Mouse (Mus musculus): ENCODE measurements around the gene Neurl4. TPM values are rescaled to one million over a fixed set of nuclear protein-coding genes. Genes with fewer than 3 reads are reported as not detected.

Neurl4 gene
- polyA plus RNA-seq (2012; rRNA removed; ENCODE audit: low replicate concordance): 20.1 and 23.0 TPM in 2 replicates

GRCm38 (mm10) chr11:69900471-69901405 is at the start of gene Neurl4, which contains the start of gene 2810408A11Rik:
TSS of gene Neurl4 (plus strand) at chr11:69901072.
TSS of gene 2810408A11Rik (minus strand) at chr11:69900987.

GRCm38 (mm10) chr11:69858113-69858998 is 42.5 kb upstream of the Neurl4 start, which contains the start of gene Tnk1:
TSS of gene Tnk1 (minus strand) at chr11:69858730.

GRCm38 (mm10) chr11:69877878-69878277 is 23.0 kb upstream of the Neurl4 start, which contains the start of gene Tmem95:
TSS of gene Tmem95 (minus strand) at chr11:69878018.

GRCm38 (mm10) chr11:69880853-69881603 is 19.8 kb upstream of the Neurl4 start, which contains the start of gene Kctd11:
TSS of gene Kctd11 (minus strand) at chr11:69881406.

GRCm38 (mm10) chr11:69895291-69895690 is 5.6 kb upstream of the Neurl4 start, which contains the start of gene Acap1:
TSS of gene Acap1 (minus strand) at chr11:69895539.

GRCm38 (mm10) chr11:69913554-69914371 is 12.9 kb downstream of the Neurl4 start, which contains the start of gene Gps2:
TSS of gene Gps2 (plus strand) at chr11:69913888.

GRCm38 (mm10) chr11:69921114-69922011 is 20.5 kb downstream of the Neurl4 start, which contains the start of gene Eif5a:
TSS of gene Eif5a (minus strand) at chr11:69921958.

GRCm38 (mm10) chr11:69935137-69935879 is 34.4 kb downstream of the Neurl4 start, which contains the start of gene Ybx2:
TSS of gene Ybx2 (plus strand) at chr11:69935796.

GRCm38 (mm10) chr11:69948066-69948762 is 47.3 kb downstream of the Neurl4 start, which contains the start of gene Slc2a4:
TSS of gene Slc2a4 (minus strand) at chr11:69948188.

Other genes with a start within 250 kb of the Neurl4 start
- gene Sox15, start 245.8 kb upstream of the Neurl4 start, polyA plus RNA-seq (2012; rRNA removed; ENCODE audit: low replicate concordance): 0.26 TPM in 1 of 2 replicates, not detected in the other
- gene Mpdu1, start 238.4 kb upstream of the Neurl4 start, polyA plus RNA-seq (2012; rRNA removed; ENCODE audit: low replicate concordance): 184 and 214 TPM in 2 replicates
- 20.5 and 25.2 TPM in 2 replicates for gene Cd68, start 234.9 kb upstream of the Neurl4 start, polyA plus RNA-seq (2012; rRNA removed; ENCODE audit: low replicate concordance)
- gene Eif4a1, start 228.6 kb upstream of the Neurl4 start, polyA plus RNA-seq (2012; rRNA removed; ENCODE audit: low replicate concordance): 71.8 and 97.2 TPM in 2 replicates
- gene Senp3, start 219.0 kb upstream of the Neurl4 start, polyA plus RNA-seq (2012; rRNA removed; ENCODE audit: low replicate concordance): 15.6 and 17.3 TPM in 2 replicates
- 11.1 and 13.6 TPM in 2 replicates for gene Tnfsf13, start 215.3 kb upstream of the Neurl4 start, polyA plus RNA-seq (2012; rRNA removed; ENCODE audit: low replicate concordance)
- gene Tnfsf12, start 205.2 kb upstream of the Neurl4 start, polyA plus RNA-seq (2012; rRNA removed; ENCODE audit: low replicate concordance): 17.8 and 19.2 TPM in 2 replicates
- gene Tnfsfm13, start 205.0 kb upstream of the Neurl4 start, polyA plus RNA-seq (2012; rRNA removed; ENCODE audit: low replicate concordance): 3.7 and 4.7 TPM in 2 replicates
- 22.0 and 29.9 TPM in 2 replicates for gene Polr2a, start 142.4 kb upstream of the Neurl4 start, polyA plus RNA-seq (2012; rRNA removed; ENCODE audit: low replicate concordance)
- 0.13 TPM in 1 of 2 replicates, not detected in the other for gene Slc35g3, start 139.1 kb upstream of the Neurl4 start, polyA plus RNA-seq (2012; rRNA removed; ENCODE audit: low replicate concordance)
- gene Zbtb4, start 135.2 kb upstream of the Neurl4 start, polyA plus RNA-seq (2012; rRNA removed; ENCODE audit: low replicate concordance): 7.0 and 19.2 TPM in 2 replicates
- gene Chrnb1, start 105.1 kb upstream of the Neurl4 start, polyA plus RNA-seq (2012; rRNA removed; ENCODE audit: low replicate concordance): 3.8 and 6.8 TPM in 2 replicates
- gene Fgf11, start 99.2 kb upstream of the Neurl4 start, polyA plus RNA-seq (2012; rRNA removed; ENCODE audit: low replicate concordance): 2.7 and 6.1 TPM in 2 replicates
- gene Tmem102, start 95.4 kb upstream of the Neurl4 start, polyA plus RNA-seq (2012; rRNA removed; ENCODE audit: low replicate concordance): 44.7 and 80.5 TPM in 2 replicates
- gene Gm39566, start 85.8 kb upstream of the Neurl4 start, polyA plus RNA-seq (2012; rRNA removed; ENCODE audit: low replicate concordance): not detected in 2 replicates
- gene Spem2, start 82.6 kb upstream of the Neurl4 start, polyA plus RNA-seq (2012; rRNA removed; ENCODE audit: low replicate concordance): not detected in 2 replicates
- gene Spem1, start 78.9 kb upstream of the Neurl4 start, polyA plus RNA-seq (2012; rRNA removed; ENCODE audit: low replicate concordance): 0.09 and 0.13 TPM in 2 replicates
- gene Nlgn2, start 63.3 kb upstream of the Neurl4 start, polyA plus RNA-seq (2012; rRNA removed; ENCODE audit: low replicate concordance): 6.9 and 15.5 TPM in 2 replicates
- 102 and 130 TPM in 2 replicates for gene Tmem256, start 62.6 kb upstream of the Neurl4 start, polyA plus RNA-seq (2012; rRNA removed; ENCODE audit: low replicate concordance)
- 39.3 and 58.9 TPM in 2 replicates for gene Plscr3, start 54.7 kb upstream of the Neurl4 start, polyA plus RNA-seq (2012; rRNA removed; ENCODE audit: low replicate concordance)
- gene Tnk1, start 42.3 kb upstream of the Neurl4 start, polyA plus RNA-seq (2012; rRNA removed; ENCODE audit: low replicate concordance): 34.8 and 47.5 TPM in 2 replicates
- gene Tmem95, start 23.1 kb upstream of the Neurl4 start, polyA plus RNA-seq (2012; rRNA removed; ENCODE audit: low replicate concordance): not detected in 2 replicates
- gene Kctd11, start 19.7 kb upstream of the Neurl4 start, polyA plus RNA-seq (2012; rRNA removed; ENCODE audit: low replicate concordance): 2.0 and 2.3 TPM in 2 replicates
- 7.4 and 13.8 TPM in 2 replicates for gene Acap1, start 5.5 kb upstream of the Neurl4 start, polyA plus RNA-seq (2012; rRNA removed; ENCODE audit: low replicate concordance)
- 2.1 and 3.0 TPM in 2 replicates for gene 2810408A11Rik, start 85 bp upstream of the Neurl4 start, polyA plus RNA-seq (2012; rRNA removed; ENCODE audit: low replicate concordance)
- gene Gps2, start 12.8 kb downstream of the Neurl4 start, polyA plus RNA-seq (2012; rRNA removed; ENCODE audit: low replicate concordance): 106 and 110 TPM in 2 replicates
- gene Eif5a, start 20.9 kb downstream of the Neurl4 start, polyA plus RNA-seq (2012; rRNA removed; ENCODE audit: low replicate concordance): 196 and 222 TPM in 2 replicates
- 10.8 and 28.6 TPM in 2 replicates for gene Ybx2, start 34.7 kb downstream of the Neurl4 start, polyA plus RNA-seq (2012; rRNA removed; ENCODE audit: low replicate concordance)
- gene Slc2a4, start 47.1 kb downstream of the Neurl4 start, polyA plus RNA-seq (2012; rRNA removed; ENCODE audit: low replicate concordance): 15.5 and 23.7 TPM in 2 replicates
- 294 and 1,474 TPM in 2 replicates for gene Cldn7, start 63.7 kb downstream of the Neurl4 start, polyA plus RNA-seq (2012; rRNA removed; ENCODE audit: low replicate concordance)
- gene Ctdnep1, start 80.1 kb downstream of the Neurl4 start, polyA plus RNA-seq (2012; rRNA removed; ENCODE audit: low replicate concordance): 85.4 and 132 TPM in 2 replicates
- gene Elp5, start 81.4 kb downstream of the Neurl4 start, polyA plus RNA-seq (2012; rRNA removed; ENCODE audit: low replicate concordance): 38.1 and 39.2 TPM in 2 replicates
- gene Gabarap, start 90.1 kb downstream of the Neurl4 start, polyA plus RNA-seq (2012; rRNA removed; ENCODE audit: low replicate concordance): 200 and 478 TPM in 2 replicates
- 8.8 and 9.4 TPM in 2 replicates for gene Phf23, start 94.7 kb downstream of the Neurl4 start, polyA plus RNA-seq (2012; rRNA removed; ENCODE audit: low replicate concordance)
- 5.5 and 7.4 TPM in 2 replicates for gene Dvl2, start 99.5 kb downstream of the Neurl4 start, polyA plus RNA-seq (2012; rRNA removed; ENCODE audit: low replicate concordance)
- 124 and 125 TPM in 2 replicates for gene Acadvl, start 114.3 kb downstream of the Neurl4 start, polyA plus RNA-seq (2012; rRNA removed; ENCODE audit: low replicate concordance)
- gene Dlg4, start 115.9 kb downstream of the Neurl4 start, polyA plus RNA-seq (2012; rRNA removed; ENCODE audit: low replicate concordance): 5.2 and 5.7 TPM in 2 replicates
- gene Asgr1, start 153.0 kb downstream of the Neurl4 start, polyA plus RNA-seq (2012; rRNA removed; ENCODE audit: low replicate concordance): 0.49 TPM in 1 of 2 replicates, not detected in the other
- gene Asgr2, start 191.6 kb downstream of the Neurl4 start, polyA plus RNA-seq (2012; rRNA removed; ENCODE audit: low replicate concordance): 0.17 and 0.21 TPM in 2 replicates
- 0.84 and 1.1 TPM in 2 replicates for gene Mgl2, start 229.3 kb downstream of the Neurl4 start, polyA plus RNA-seq (2012; rRNA removed; ENCODE audit: low replicate concordance)

Measured in duodenum, adult 2 months (tissue).